Mouse (Mus musculus) midbrain, embryonic 16.5 days (tissue): ENCODE results near the gene Exoc4. TPM values are rescaled to one million over a fixed set of nuclear protein-coding genes. Genes with fewer than 3 reads are reported as not detected.

ENCODE experiments used
- ATAC-seq: fragments of 200-750 bp; cut with Nextera tagmentation; 2 replicates; pipeline ENCODE4 v1.8.0; 2017; ENCODE audit warnings: moderate TSS enrichment
- H3K27ac ChIP-seq: fragments of 300-500 bp; sonication (generic); 2 replicates; pipeline ENCODE4 v1.5.1; 2014; ENCODE audit warnings: mild to moderate bottlenecking, low read length, mixed read lengths
- H3K27me3 ChIP-seq: fragments of 300-500 bp; sonication (generic); 2 replicates; pipeline ENCODE4 v1.6.1; 2014; ENCODE audit warnings: low read depth, low read length, mixed read lengths; ENCODE audit not compliant: control insufficient read depth, insufficient read depth
- H3K36me3 ChIP-seq: fragments of 300-500 bp; sonication (generic); 2 replicates; pipeline ENCODE4 v1.6.1; 2014; ENCODE audit warnings: mild to moderate bottlenecking, low read length, moderate library complexity, mixed read lengths; ENCODE audit not compliant: control insufficient read depth, insufficient read depth
- H3K4me1 ChIP-seq: fragments of 300-500 bp; sonication (generic); 2 replicates; pipeline ENCODE4 v1.6.1; 2014; ENCODE audit warnings: mild to moderate bottlenecking, low read length, mixed read lengths; ENCODE audit not compliant: control insufficient read depth, insufficient read depth
- H3K4me2 ChIP-seq: fragments of 300-500 bp; sonication (generic); 2 replicates; pipeline ENCODE4 v1.6.1; 2014; ENCODE audit warnings: mild to moderate bottlenecking, low read length, mixed read lengths
- H3K4me3 ChIP-seq: fragments of 300-500 bp; sonication (generic); 2 replicates; pipeline ENCODE4 v1.5.1; 2014; ENCODE audit warnings: low read depth, mild to moderate bottlenecking, low read length, moderate library complexity, mixed read lengths
- H3K9ac ChIP-seq: fragments of 300-500 bp; sonication (generic); 2 replicates; pipeline ENCODE4 v1.6.1; 2014; ENCODE audit warnings: low read depth, low read length, mixed read lengths
- H3K9me3 ChIP-seq: fragments of 300-500 bp; sonication (generic); replicated peaks from 2 replicates; pipeline ENCODE4 v1.6.1; 2014; ENCODE audit warnings: mild to moderate bottlenecking, low read length, mixed read lengths; ENCODE audit not compliant: control insufficient read depth, poor library complexity, severe bottlenecking
- WGBS: fragments of 180-500 bp; shearing (Covaris S2); extraction: QIAGEN DNeasy Blood & Tissue Kit; methylation state at CpG from one replicate; pipeline ENCODE4 v1.1.7; 2014; 5-methylcytosine and 5-hydroxymethylcytosine counted together
- polyA plus RNA-seq: library from polyadenylated mRNA; unstranded; fragments of >200 nt; fragmentation: Nextera tagmentation; extraction: Ambion mirVana; gene quantifications from 2 replicates; pipeline ENCODE4 v1.2.1, GENCODE M21; 2015

The Exoc4 gene
- polyA plus RNA-seq, 1 experiment from 2014 or later, result 48.7 TPM

- no peaks in the 10 kb centered on the region for H3K9me3 ChIP-seq
- WGBS, result 87% methylated on average over 1 of the region's 1 CpGs
- no peak overlapping the region for H3K4me2 ChIP-seq
- H3K27ac ChIP-seq, result no peak overlapping the region
- no peaks in the 10 kb centered on the region for H3K27me3 ChIP-seq
- H3K4me3 ChIP-seq, result no peak overlapping the region
- ATAC-seq, result no peak
- no peaks in the 10 kb centered on the region for H3K4me1 ChIP-seq
- no peak overlapping the region for H3K9ac ChIP-seq
- no peaks in the 10 kb centered on the region for H3K36me3 ChIP-seq
Observed at GRCm38 (mm10) chr6:33905099-33905498, 656.2 kb downstream of the Exoc4 start.

DNA sequence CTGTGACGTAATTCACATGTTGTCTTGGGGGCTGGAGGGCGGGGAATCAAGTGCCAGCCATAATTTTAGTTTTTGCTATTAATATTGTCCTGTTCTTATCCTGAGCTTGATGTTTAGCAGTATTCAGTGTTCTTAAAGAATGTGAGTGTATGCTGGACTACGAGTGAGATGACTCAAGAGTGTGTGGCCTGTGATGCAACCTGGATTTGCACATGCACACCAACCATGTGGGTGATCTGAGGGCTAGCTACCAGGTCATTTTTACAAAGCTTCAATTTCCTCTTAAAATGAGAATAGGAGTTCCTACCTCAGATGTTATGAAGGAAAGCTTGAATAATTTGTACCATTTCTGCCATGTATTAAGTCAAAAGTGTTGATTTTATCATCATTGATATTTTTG lies 661.8 kb downstream of the Exoc4 start:
- Histone ChIP-seq H3K9ac (no peak overlapping the region), H3K4me1 (peaks cover 9% of the 10 kb centered on the region), H3K9me3 (no peaks in the 10 kb centered on the region), H3K27ac (no peak overlapping the region), H3K27me3 (no peaks in the 10 kb centered on the region), H3K4me3 (no peak overlapping the region), H3K36me3 (no peaks in the 10 kb centered on the region), H3K4me2 (no peak overlapping the region)
- 89% methylated on average over 3 of the region's 3 CpGs for WGBS
- ATAC-seq, result no peak

DNA sequence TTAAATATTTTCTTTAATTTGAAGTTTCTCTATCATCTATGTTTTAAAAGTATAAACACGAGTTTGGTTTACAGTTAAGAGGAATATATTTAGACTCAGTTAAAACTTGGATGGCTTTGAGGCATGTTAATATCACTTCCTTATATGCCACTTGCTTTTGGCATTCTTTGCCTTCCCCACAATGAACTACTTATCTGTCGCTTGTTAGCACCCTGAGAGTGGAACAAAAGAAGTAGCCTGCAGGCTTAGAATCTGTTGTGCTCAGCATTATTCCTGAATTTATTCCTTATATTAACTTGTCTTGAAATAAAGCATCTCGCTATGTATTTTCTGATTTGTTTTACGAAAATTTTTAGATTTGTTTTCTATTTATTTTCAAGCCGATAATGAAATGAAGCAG lies 664.2 kb downstream of the Exoc4 start:
- Histone ChIP-seq H3K36me3 (no peaks in the 10 kb centered on the region), H3K27me3 (no peaks in the 10 kb centered on the region), H3K4me2 (no peak overlapping the region), H3K4me1 (peaks cover 9% of the 10 kb centered on the region), H3K9me3 (no peaks in the 10 kb centered on the region), H3K27ac (no peak overlapping the region), H3K9ac (no peak overlapping the region), H3K4me3 (no peak overlapping the region)
- ATAC-seq, result no peak
- 43% methylated on average over 5 of the region's 5 CpGs for WGBS

- ATAC-seq, result no peak
- H3K4me3 ChIP-seq, result no peak overlapping the region
- H3K4me2 ChIP-seq, result no peak overlapping the region
Observed at GRCm38 (mm10) chr6:33913486-33913885, 664.6 kb downstream of the Exoc4 start.

GRCm38 (mm10) chr6:33913964-33914363 lies 665.1 kb downstream of the Exoc4 start:
- H3K4me2 ChIP-seq, result no peak overlapping the region
- no peaks in the 10 kb centered on the region for H3K27me3 ChIP-seq
- no peaks in the 10 kb centered on the region for H3K36me3 ChIP-seq
- H3K9me3 ChIP-seq, result no peaks in the 10 kb centered on the region
- peak overlapping the region; percentile 53; the same call in 1 of the 2 replicates for H3K27ac ChIP-seq
- ATAC-seq, result no peak
- WGBS, result 71% methylated on average over 4 of the region's 4 CpGs
- H3K4me1 ChIP-seq, result peaks cover 9% of the 10 kb centered on the region
- no peak overlapping the region for H3K9ac ChIP-seq
- no peak overlapping the region for H3K4me3 ChIP-seq

More at GRCm38 (mm10) chr6:33913486-33913885, 664.6 kb downstream of the Exoc4 start:
- H3K27me3 ChIP-seq, result no peaks in the 10 kb centered on the region
- H3K9me3 ChIP-seq, result no peaks in the 10 kb centered on the region
- no peak overlapping the region for H3K27ac ChIP-seq
- H3K4me1 ChIP-seq, result peaks cover 9% of the 10 kb centered on the region
- 17% methylated on average over 8 of the region's 8 CpGs for WGBS
- no peak overlapping the region for H3K9ac ChIP-seq
- H3K36me3 ChIP-seq, result no peaks in the 10 kb centered on the region

- Histone ChIP-seq H3K9me3 (no peaks in the 10 kb centered on the region), H3K27ac (no peak overlapping the region), H3K9ac (no peak overlapping the region), H3K27me3 (no peaks in the 10 kb centered on the region), H3K4me3 (no peak overlapping the region), H3K36me3 (peaks cover 4% of the 10 kb centered on the region; the same call in 1 of the 2 replicates), H3K4me1 (no peaks in the 10 kb centered on the region), H3K4me2 (no peak overlapping the region)
- 64% methylated on average over 2 of the region's 2 CpGs for WGBS
- ATAC-seq, result no peak
Observed at GRCm38 (mm10) chr6:33923571-33923970, 674.7 kb downstream of the Exoc4 start.

- no peak for ATAC-seq
- no peak overlapping the region for H3K4me2 ChIP-seq
- no peaks in the 10 kb centered on the region for H3K27me3 ChIP-seq
- H3K4me1 ChIP-seq, result peaks cover 4% of the 10 kb centered on the region; the same call in 1 of the 2 replicates
- peaks cover 4% of the 10 kb centered on the region; the same call in 1 of the 2 replicates for H3K36me3 ChIP-seq
- no peaks in the 10 kb centered on the region for H3K9me3 ChIP-seq
- H3K9ac ChIP-seq, result no peak overlapping the region
- WGBS, result 81% methylated on average over 4 of the region's 4 CpGs
- H3K4me3 ChIP-seq, result no peak overlapping the region
- H3K27ac ChIP-seq, result no peak overlapping the region
Observed at GRCm38 (mm10) chr6:33924888-33925287, 676.0 kb downstream of the Exoc4 start.

DNA sequence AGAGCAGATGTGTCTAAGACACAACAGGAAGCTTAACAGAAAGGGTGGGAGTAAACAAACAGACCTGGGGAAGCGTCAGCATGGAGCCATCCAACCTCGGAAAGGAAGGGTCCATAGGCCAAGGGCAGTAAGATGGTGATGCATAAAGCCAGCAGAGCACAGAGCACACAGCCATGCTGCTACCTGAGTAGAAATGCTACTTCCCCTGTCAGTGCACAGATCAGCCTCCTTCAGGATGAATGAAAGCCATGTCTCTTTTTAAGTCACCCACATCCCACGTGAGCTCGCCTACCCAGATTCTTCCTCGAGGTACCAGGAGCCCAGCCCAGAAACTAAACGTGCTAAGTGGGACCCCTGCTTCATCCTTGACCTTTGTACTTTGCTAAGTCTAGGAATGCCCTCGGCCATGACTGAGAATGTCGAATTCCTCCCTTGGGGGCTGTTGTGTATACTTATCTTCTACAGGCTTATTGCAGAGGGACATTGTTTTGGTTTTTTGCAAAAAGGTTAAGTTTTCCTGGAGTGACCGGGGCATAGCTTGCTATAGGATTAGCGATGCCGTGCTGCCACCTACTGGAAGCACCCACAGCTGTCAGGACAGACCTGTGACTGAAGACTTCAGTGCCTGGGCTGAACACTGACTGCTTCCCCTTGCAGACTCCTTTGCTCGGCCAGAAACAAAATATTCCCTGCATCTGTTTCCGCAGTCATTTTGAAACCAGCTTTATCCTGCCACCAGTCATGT lies 680.6 kb downstream of the Exoc4 start:
- Histone ChIP-seq H3K4me1 (peaks cover 6% of the 10 kb centered on the region; the same call in 1 of the 2 replicates), H3K36me3 (no peaks in the 10 kb centered on the region), H3K9me3 (no peaks in the 10 kb centered on the region), H3K4me3 (no peak overlapping the region), H3K9ac (no peak overlapping the region), H3K27me3 (no peaks in the 10 kb centered on the region), H3K27ac (no peak overlapping the region), H3K4me2 (no peak overlapping the region)
- peak; percentile 91 for ATAC-seq
- WGBS, result 20% methylated on average over 13 of the region's 13 CpGs

- no peak overlapping the region for H3K4me3 ChIP-seq
- H3K9me3 ChIP-seq, result no peaks in the 10 kb centered on the region
- no peak overlapping the region for H3K27ac ChIP-seq
- H3K4me2 ChIP-seq, result no peak overlapping the region
- no peaks in the 10 kb centered on the region for H3K27me3 ChIP-seq
- ATAC-seq, result no peak
- 63% methylated on average over 8 of the region's 8 CpGs for WGBS
- H3K9ac ChIP-seq, result no peak overlapping the region
- no peaks in the 10 kb centered on the region for H3K36me3 ChIP-seq
- peaks cover 6% of the 10 kb centered on the region for H3K4me1 ChIP-seq
Observed at GRCm38 (mm10) chr6:33930087-33930945, 681.4 kb downstream of the Exoc4 start.
